Mouse (Mus musculus) E14TG2a.4 (cell line): ENCODE results near the gene Dis3l.
A peak's percentile ranks its signal among the peaks of the same experiment; 100 is the strongest.

Experiments used
- H3K27me3 ChIP-seq: 2 replicates; pipeline ENCODE4 v1.6.1; 2014; ENCODE audit warnings: low read length, control low read depth; ENCODE audit not compliant: insufficient read depth
- H3K36me3 ChIP-seq: 2 replicates; pipeline ENCODE4 v1.6.1; 2014; ENCODE audit warnings: low read length, control low read depth; ENCODE audit not compliant: insufficient read depth
- H3K4me1 ChIP-seq: replicated peaks from 2 replicates; pipeline ENCODE4 v1.6.1; 2014; ENCODE audit warnings: low read depth, low read length, control low read depth
- H3K4me3 ChIP-seq: replicated peaks from 2 replicates; pipeline ENCODE4 v1.5.1; 2014; ENCODE audit warnings: mild to moderate bottlenecking, low read length
- H3K9me3 ChIP-seq: 2 replicates; pipeline ENCODE4 v1.6.1; 2014; ENCODE audit warnings: low read length, control low read depth
- CTCF ChIP-seq: conservative IDR thresholded peaks from 2 replicates; pipeline ENCODE4 v1.5.1; 2014; ENCODE audit warnings: low read length
- NANOG ChIP-seq: IDR thresholded peaks from 2 replicates; pipeline ENCODE4 v1.6.1; 2014; ENCODE audit warnings: borderline replicate concordance, low read length, mixed read lengths
- POU5F1 ChIP-seq: IDR thresholded peaks from 2 replicates; pipeline ENCODE4 v1.6.1; 2014; ENCODE audit warnings: low read length, borderline replicate concordance

The Dis3l gene

DNA sequence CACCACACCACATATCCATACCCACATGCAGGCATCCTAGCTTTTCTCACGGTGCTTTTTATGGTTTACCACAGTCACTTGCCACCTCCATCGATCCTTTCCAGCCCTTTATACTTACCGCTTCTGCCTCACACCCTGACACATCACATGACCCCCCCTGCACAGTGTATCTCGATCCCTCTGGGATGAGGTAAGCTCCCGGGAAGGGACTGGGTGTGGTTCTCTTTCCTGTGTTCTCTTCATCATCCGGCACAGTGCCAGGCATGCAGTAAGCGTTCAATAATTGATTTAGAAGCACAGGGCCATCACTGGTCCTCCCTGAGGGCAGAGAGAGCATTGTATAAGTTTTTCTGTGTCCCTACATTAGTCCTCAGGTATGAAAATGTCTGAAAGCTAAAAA, 28.8 kb upstream of the Dis3l start:
- no peak overlapping the region for H3K4me3 ChIP-seq
- peaks cover 32% of the 10 kb centered on the region for H3K27me3 ChIP-seq
- peaks cover 13% of the 10 kb centered on the region for H3K4me1 ChIP-seq
- no peaks in the 10 kb centered on the region for H3K36me3 ChIP-seq
- H3K9me3 ChIP-seq, result no peaks in the 10 kb centered on the region
- TF ChIP-seq NANOG (no peak), POU5F1 (no peak), CTCF (no peak)

DNA sequence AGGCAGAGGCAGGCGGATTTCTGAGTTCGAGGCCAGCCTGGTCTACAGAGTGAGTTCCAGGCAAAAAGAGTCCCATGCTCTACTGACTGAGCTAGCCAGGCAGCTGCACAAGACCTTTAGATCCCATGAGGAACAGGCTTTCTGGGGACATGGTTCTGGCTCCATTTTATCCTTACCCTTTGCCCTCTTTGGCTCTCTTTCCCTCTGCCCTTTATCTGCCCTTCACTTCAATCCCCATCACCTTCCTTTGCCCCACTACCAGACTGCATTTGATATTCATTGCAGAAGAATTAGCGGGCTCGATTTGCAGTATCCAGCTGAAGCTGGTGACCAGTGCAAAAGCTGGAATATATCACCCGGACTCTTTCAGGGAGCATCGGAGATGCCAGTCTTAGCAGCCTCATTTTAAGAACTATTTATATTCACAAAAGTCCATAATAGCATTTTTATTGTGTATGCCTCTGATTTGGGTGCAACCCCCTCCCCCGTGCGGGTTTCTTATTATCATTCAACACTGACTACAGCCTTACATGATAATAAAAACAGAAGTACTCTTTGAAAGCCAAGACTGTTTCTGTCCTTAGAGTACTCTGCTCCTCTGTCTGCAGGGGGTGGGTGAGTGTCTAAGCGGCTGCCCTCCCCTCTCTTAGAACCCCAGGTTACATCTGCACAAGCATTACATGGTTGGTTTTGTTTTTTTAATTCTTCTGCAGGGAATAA, 20.3 kb upstream of the Dis3l start:
- TF ChIP-seq CTCF (no peak), NANOG (peak; percentile 81; the same call in 1 of the 2 replicates), POU5F1 (peak; percentile 44; the same call in 1 of the 2 replicates)
- Histone ChIP-seq H3K9me3 (peaks cover 16% of the 10 kb centered on the region), H3K27me3 (peaks cover 18% of the 10 kb centered on the region), H3K4me3 (no peak overlapping the region), H3K36me3 (no peaks in the 10 kb centered on the region), H3K4me1 (peaks cover 41% of the 10 kb centered on the region)

GRCm38 (mm10) chr9:64355627-64356026, 14.5 kb upstream of the Dis3l start:
- no peak for TF ChIP-seq NANOG
- TF ChIP-seq POU5F1, result no peak
- no peak for TF ChIP-seq CTCF
- H3K4me1 ChIP-seq, result peaks cover 15% of the 10 kb centered on the region
- peaks cover 9% of the 10 kb centered on the region for H3K9me3 ChIP-seq
- H3K27me3 ChIP-seq, result 0 out of 2 replicates have a peak, but pooled peaks cover 3% of the 10 kb centered on the region
- H3K36me3 ChIP-seq, result no peaks in the 10 kb centered on the region
- no peak overlapping the region for H3K4me3 ChIP-seq

DNA sequence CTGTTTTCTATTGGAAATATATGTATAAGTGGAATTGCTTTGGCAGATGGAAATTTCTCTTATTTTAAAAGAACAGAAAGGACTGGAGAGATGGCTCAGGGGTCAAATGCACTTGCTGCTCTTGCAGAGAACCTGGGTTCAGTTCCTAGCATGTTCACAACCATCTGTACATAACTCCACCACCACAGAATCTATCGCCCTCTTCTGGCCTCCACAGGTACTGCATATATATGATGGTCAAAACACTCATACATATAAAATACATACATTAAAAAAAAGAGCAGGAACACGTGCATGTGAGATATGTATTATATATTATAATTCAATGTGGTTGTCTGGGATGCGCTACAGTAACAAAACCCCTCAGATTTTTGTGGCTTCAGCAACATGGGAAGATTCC, 10.1 kb upstream of the Dis3l start:
- Histone ChIP-seq H3K27me3 (0 out of 2 replicates have a peak, but pooled peaks cover 3% of the 10 kb centered on the region), H3K36me3 (no peaks in the 10 kb centered on the region)

GRCm38 (mm10) chr9:64349490-64349889, 8.4 kb upstream of the Dis3l start:
- no peaks in the 10 kb centered on the region for H3K9me3 ChIP-seq
- H3K4me1 ChIP-seq, result no peaks in the 10 kb centered on the region
- H3K4me3 ChIP-seq, result no peak overlapping the region
- H3K27me3 ChIP-seq, result peaks cover 7% of the 10 kb centered on the region; the same call in 1 of the 2 replicates
- TF ChIP-seq CTCF (no peak), POU5F1 (no peak), NANOG (no peak)
- no peaks in the 10 kb centered on the region for H3K36me3 ChIP-seq

More for the DNA sequence above, 10.1 kb upstream of the Dis3l start:
- H3K4me1 ChIP-seq, result no peaks in the 10 kb centered on the region
- TF ChIP-seq POU5F1 (no peak), CTCF (peak; percentile 59), NANOG (no peak)
- H3K4me3 ChIP-seq, result no peak overlapping the region
- no peaks in the 10 kb centered on the region for H3K9me3 ChIP-seq

GRCm38 (mm10) chr9:64347377-64347776, 6.3 kb upstream of the Dis3l start:
- TF ChIP-seq POU5F1, result no peak
- peak; percentile 87 for TF ChIP-seq CTCF
- H3K4me1 ChIP-seq, result no peaks in the 10 kb centered on the region
- no peak overlapping the region for H3K4me3 ChIP-seq
- no peaks in the 10 kb centered on the region for H3K9me3 ChIP-seq
- peaks cover 5% of the 10 kb centered on the region; the same call in 1 of the 2 replicates for H3K27me3 ChIP-seq
- H3K36me3 ChIP-seq, result no peaks in the 10 kb centered on the region

DNA sequence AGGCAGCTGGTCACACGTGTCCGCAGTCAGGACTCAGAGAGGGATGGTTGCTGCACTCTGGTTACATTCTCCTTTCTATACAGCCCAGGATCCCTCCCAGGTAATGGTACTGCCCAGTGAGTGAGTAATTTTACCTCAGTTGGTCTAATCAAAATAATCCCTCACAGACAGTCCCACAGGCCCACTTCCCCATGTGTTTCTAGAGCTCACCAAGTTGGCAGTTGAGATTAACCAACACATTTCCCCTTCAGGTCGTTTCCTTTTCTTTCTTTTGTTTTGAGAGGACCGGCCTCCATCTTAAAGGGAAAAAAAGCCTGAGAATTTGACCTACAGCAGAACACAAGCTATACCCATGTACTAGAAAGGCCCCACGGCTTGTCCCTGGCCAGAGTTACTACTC, 4.8 kb upstream of the Dis3l start:
- H3K27me3 ChIP-seq, result peaks cover 8% of the 10 kb centered on the region; the same call in 1 of the 2 replicates
- TF ChIP-seq NANOG (no peak), POU5F1 (no peak), CTCF (no peak)

DNA sequence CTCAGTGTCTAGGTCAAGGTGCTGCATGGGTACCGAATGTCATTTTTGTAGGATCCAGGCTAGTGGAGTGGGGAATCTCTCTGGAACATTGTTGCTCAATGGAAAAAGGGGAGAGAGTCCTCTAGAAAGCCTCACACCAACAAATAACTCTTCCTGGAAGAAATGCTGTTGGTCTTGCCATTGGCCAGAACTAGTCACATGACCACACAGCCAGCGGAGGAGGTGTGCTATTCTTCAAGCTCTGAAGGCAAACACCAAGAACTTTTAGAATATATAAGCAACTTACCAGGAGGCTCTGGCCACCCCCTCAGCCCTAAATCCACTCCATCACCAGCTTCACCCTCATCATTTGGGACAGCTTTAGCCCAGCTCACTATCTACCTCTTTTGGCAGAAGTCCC, 2.6 kb upstream of the Dis3l start:
- peaks cover 10% of the 10 kb centered on the region; the same call in 1 of the 2 replicates for H3K27me3 ChIP-seq
- peaks cover 23% of the 10 kb centered on the region for H3K4me1 ChIP-seq
- no peaks in the 10 kb centered on the region for H3K36me3 ChIP-seq
- H3K4me3 ChIP-seq, result no peak overlapping the region
- H3K9me3 ChIP-seq, result no peaks in the 10 kb centered on the region
- no peak for TF ChIP-seq NANOG
- no peak for TF ChIP-seq POU5F1
- no peak for TF ChIP-seq CTCF

More for the DNA sequence above, 4.8 kb upstream of the Dis3l start:
- H3K4me3 ChIP-seq, result no peak overlapping the region
- no peaks in the 10 kb centered on the region for H3K36me3 ChIP-seq
- no peaks in the 10 kb centered on the region for H3K9me3 ChIP-seq
- peaks cover 7% of the 10 kb centered on the region; the same call in 1 of the 2 replicates for H3K4me1 ChIP-seq
